Mouse (Mus musculus) monocyte, adult 2 months (primary cell): ENCODE measurements around the gene Got1.
"Not testable (repeated sequence)": the region's sequence is repeated elsewhere in the genome, so short reads cannot be mapped to it uniquely, and the experiment has no call there.

Source experiments
- DNase-seq, 2 experiments: peaks; one replicate each; pipeline ENCODE4 v3.0.0; 2022; ENCODE audit warnings: low spot score in 2 of 2, low read depth in 1 of 2

Got1 gene

GRCm38 (mm10) chr19:43523551-43523950 lies 854 bp downstream of the Got1 start:
- peak; percentile 26 to 35 for DNase-seq

GRCm38 (mm10) chr19:43521996-43522395 lies 2.4 kb downstream of the Got1 start:
- no peak for DNase-seq

DNA sequence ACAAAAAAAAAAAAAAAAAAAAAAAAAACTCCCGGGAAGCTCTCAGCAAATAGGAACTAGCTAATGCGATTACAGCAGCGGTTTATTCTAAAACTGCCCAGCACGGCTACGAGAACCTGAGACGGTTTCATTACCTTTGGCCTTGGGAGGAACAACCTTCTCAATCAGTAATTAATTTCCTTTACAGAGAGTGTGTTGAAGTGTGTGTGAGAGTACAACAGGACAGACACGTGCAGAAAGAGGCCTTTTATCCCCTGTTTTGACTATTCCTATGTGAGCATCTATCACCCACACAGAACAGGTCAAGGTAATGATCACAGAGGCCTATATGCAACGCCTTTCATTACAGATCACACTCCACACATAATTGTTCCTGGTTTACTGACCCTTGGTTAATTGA lies 3.0 kb downstream of the Got1 start:
- DNase-seq: no peak

DNA sequence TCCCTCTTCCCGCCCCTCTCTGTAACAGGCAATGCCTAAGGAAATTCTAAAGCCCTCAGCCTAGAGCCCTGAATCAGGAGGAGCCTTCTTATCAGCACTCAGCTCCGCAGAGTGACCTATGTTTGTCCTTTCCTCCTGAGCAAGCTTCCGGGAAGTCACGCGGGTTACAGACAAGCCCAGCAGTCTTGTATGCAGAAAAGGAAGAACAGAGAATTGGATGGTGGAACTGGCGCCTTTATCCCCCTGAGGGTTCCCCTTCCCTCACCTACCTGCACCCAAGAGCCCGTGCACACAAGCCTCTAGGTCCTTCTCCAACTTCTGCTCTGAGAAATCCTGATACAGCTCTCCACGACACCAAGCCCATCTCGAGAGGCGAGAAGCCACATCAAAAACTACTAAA lies 4.0 kb downstream of the Got1 start:
- no peak for DNase-seq

DNA sequence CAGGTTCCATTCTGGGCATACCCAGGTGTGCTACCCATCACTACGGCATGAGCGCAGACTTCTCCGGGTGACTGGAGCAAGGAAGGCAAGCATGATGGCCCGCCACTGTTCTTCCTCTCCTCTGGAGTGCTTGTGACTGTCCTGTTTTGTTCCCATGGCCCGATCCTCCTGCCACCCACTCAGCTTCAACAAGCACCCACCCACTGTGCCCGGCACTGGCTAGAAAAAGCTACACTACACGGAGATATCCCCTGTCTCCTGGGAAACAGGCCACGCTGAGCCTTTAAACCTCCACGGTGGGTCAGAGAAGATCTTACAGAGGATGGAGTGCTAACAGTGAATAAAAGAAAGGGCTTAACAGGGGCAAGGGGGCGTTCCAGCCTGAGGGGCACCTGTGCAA lies 5.2 kb downstream of the Got1 start:
- no peak for DNase-seq

DNA sequence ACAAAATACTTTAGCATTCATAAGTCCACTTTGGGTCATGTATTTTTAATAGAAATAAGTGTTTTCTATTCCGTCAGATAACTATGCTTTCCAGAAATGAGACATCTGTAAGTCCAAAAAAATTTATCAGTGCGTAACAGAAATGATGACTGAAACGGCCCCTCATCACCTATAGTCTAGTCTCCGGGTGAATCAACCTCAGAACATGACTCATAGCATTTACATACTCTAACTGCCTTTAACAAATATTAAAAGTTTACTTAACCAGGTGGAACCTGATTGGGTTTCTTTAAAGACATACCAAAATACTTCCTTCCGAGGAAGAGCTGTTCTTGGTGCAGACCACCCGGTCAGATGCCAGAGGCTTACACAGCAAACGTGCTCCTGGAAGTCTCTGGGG lies 6.1 kb downstream of the Got1 start:
- no peak for DNase-seq

DNA sequence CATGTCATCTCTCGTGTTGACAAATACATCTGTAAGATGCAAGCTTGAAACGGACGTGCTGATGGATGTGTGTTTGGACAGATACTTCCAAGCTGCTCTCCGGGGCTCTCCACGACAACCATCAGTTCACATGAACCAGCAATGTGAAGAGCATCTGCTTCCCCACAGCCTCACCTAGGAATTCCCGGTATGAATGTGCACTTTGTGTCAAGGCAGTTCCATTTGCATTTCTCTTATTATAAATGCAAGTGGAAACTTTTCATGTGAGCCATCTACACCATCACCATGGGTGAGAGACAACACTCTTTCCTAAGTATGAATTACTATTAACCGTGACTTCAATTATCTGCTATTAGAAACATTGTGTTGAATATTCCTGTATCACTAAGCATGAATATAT lies 6.6 kb downstream of the Got1 start:
- DNase-seq: no peak

DNA sequence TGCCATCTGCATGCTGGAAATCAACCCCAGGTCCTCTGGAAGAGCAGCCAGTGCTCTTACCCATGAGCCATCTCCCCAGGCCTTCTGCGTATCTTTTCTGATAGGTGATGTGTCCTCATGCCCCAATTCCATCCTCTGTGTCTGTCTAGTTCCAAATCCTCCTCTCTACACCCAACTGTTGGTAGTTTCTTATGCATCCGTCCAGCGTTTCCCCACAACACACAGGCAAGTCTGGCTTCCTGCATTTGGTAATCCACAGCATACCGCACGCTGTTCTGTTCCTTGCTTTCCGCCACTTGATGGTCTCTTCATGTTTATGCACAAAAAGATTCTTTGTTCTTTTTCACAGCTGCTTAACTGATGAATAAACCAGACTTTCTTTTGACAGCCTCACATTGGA lies 7.1 kb downstream of the Got1 start:
- no peak for DNase-seq

- no peak for DNase-seq
Observed at GRCm38 (mm10) chr19:43516397-43517035, 7.9 kb downstream of the Got1 start.

DNA sequence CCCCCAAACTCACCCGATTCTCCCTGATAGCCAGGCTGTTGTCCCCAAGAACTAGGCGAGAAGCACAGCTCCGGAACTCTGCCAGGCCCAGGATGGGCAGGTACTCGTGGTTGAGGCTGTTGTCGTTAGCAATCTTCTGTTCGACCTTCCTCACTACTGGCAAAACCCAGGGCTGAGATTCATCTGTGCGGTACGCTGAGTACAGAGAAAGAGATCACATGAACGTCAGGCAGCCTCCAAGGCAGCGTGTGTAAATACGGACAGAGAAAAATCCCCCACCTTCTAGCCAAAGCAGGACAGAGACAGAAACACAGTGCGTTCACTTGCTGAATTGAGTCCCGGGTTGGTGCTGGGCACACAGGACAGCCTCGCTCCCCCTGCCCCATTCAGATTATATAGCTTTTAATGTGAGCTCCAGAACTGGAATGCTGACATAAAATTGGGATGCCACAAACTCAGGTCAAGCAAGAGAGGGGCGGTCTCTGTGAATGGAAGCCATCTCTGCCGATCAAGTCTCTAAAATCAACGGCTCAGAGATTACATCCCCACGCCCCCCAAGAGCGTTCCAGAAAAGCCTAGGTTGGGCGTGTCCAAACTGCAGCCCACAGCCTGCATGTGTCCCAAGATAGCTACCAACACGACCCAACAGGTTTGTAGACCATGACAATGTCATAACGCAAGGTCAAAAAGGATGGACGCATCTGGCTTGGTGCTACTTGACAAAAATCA lies 8.6 kb downstream of the Got1 start:
- DNase-seq: no peak

- no peak for DNase-seq
Observed at GRCm38 (mm10) chr19:43513874-43514273, 10.5 kb downstream of the Got1 start.

- DNase-seq: peak; percentile 48 to 59
Observed at GRCm38 (mm10) chr19:43511621-43512620, 12.5 kb downstream of the Got1 start.

DNA sequence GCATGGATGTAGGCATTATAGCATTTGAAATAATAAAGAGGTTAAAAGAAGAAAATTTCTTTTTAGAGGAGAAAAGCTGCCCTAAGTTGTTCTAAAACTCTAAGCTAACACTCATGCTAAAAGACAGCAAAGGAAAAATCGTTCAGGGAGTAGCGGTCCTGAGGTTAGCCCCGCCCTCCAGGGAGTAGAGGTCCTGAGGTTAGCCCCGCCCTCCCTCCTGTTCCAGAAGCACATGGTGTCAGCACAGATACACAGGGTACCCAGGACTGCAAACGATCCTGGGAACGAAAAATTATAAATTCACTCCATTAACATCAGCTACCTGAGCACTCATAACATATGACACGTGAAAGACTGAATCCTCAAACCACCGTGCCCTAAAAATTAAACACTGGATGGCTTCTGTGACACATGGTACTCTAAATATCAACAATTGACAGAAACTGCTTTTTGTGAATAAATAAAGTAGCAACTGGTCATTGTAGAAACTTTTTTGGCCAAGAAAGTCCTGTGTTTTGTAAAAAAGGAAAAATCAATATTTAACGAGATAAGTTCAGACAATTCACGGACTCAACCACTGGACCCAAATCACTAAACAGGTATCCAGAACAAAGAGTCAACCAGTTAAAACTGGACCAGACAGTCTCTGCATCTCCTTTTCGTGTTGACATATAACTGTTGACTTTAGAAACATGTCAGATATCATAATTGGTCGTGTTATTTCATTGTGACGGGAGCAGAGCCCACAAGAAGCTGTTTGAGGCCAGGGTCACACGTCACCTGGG lies 13.8 kb downstream of the Got1 start:
- no peak for DNase-seq

DNA sequence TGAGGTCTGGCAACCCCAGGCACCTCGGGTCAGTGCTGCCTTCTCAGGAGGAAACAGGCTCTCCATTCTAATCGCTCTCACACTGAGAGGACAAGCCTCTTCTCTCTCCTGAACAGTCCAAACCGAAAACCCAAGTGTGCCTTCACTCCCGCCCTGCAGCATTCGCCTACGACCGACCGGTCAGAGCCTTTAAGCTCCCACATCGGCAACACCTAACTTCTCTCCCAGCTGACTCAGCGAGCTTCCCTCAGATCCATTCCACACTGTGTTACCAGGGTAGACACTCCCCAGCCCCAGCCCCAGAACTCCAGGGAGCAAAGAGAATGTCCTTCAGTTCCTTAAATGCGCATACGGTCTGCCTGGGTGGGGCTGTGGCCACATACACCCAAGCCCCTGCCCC lies 19.0 kb downstream of the Got1 start:
- no peak for DNase-seq

DNA sequence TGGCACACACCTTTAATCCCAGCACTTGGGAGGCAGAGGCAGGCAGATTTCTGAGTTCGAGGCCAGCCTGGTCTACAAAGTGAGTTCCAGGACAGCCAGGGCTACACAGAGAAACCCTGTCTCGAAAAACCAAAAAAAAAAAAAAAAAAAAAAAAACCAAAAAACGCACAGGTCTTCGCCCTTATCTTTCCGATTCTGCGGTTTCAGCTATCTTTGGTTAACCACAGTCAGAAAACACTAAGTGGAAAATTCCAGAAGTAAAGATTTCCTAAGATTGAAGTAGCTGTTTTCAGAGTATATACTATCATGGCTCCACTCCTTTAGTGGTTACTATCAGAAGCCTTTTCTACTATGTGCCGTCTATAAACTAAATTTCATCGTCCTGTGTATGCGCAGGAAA lies 20.8 kb downstream of the Got1 start:
- not testable (repeated sequence) for DNase-seq

- no peak for DNase-seq
Observed at GRCm38 (mm10) chr19:43502630-43503029, 21.8 kb downstream of the Got1 start.

GRCm38 (mm10) chr19:43498874-43499273 lies 25.5 kb downstream of the Got1 start:
- no peak for DNase-seq

DNA sequence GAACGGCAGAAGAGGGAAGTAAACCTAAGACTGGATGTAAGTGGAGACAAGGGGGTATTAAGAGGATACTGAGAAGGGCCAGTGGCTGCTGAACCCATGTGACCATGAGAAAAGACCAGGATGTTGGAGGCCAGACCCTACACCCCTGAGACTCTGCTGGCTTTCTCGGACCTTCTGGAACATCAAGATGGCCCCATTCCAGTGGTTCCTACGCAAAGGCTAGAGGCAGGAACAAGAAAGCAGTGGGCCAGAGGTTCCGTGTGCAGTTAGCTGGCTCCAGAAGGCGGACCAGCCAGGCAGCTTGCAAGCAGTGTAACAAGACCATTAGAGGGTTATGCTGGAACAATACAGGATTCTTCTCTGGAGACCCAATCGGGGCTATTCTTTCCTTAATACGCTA lies 27.0 kb downstream of the Got1 start:
- DNase-seq: no peak

- peak in 1 of 2 experiments; percentile 37 for DNase-seq
Observed at GRCm38 (mm10) chr19:43495846-43496245, 28.6 kb downstream of the Got1 start.

DNA sequence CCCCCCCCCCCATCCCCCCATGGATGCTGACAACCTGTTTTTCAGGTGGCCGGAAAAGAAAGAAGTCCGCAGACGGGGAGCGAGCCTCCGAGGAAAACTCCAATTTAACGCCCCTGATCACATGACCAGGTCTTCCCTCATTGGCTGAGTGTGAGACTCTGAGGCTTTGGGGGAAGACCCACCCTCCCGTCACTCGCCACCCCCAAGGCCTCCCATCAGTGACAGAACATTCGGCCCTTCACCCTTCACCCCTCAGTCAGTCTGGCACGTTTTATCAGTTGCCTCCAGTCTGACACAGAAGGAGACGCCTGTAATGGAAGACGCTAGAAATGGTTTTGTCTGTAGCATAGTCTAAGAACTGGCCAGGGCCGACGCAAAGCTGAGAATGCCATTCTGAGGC lies 29.5 kb downstream of the Got1 start:
- DNase-seq: no peak

- no peak for DNase-seq
Observed at GRCm38 (mm10) chr19:43493878-43494277, 30.5 kb downstream of the Got1 start.
